Mouse (Mus musculus): ENCODE measurements at regions not wholly inside any gene's neighbourhood (a gene's known extent, or its start where the extent isn't known, plus 50 kb on each side); places are given as distances from the start of the nearest gene placed in this dataset.
"Not testable (repeated sequence)": the region's sequence is repeated elsewhere in the genome, so short reads cannot be mapped to it uniquely, and the experiment has no call there.

GRCm38 (mm10) chr12:22951956-22952355 is 828.1 kb downstream of the Gm10330 start:
- peak in 1 of 2 experiments; percentile 37 for DNase-seq

- DNase-seq, result not testable (repeated sequence)
Measured at GRCm38 (mm10) chr12:22906156-22906555, 873.9 kb downstream of the Gm10330 start.
